Mouse (Mus musculus) megakaryocyte, embryonic 14.5 days (primary cell): ENCODE data around the gene Utp14a.

Experiments used
- FLI1 ChIP-seq: IDR thresholded peaks from 2 replicates; pipeline ENCODE4 v1.6.1; 2012; ENCODE audit warnings: low read length, inconsistent platforms, mixed read lengths
- GATA1 ChIP-seq: IDR thresholded peaks from 3 replicates; pipeline ENCODE4 v1.6.1; 2012; ENCODE audit warnings: mixed read lengths, low read length, inconsistent platforms, borderline replicate concordance

DNA sequence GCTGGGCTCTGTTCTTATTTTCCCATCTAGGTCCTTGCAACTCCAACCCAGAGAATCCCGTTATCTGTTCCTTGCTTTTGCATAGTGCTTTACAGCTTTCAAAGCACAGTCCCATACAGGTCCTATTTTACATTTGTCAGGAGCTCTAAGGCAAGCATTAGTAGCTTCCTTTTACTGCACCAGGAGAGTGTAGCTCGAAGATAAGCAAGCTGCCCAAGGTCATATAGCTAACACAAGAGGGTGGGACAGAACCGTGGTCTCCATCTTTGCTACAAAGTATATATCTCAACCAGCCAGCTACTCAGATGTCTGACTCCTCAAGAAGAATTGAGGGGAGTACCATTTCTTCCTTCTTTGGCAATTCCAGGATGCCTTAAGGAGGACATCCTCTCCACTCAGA is 60.8 kb downstream of the Utp14a start:
- TF ChIP-seq GATA1 = no peak
- no peak for TF ChIP-seq FLI1
